Mouse (Mus musculus): ENCODE data around the gene Wdr1. TPM values are rescaled to one million over a fixed set of nuclear protein-coding genes. Genes with fewer than 3 reads are reported as not detected.

Gene Wdr1
- polyA plus RNA-seq, 1 experiment from 2014 or later, result 265 TPM

- DNase-seq (ENCODE audit: low spot score), result no peak
These were observed 18.3 kb downstream of the Wdr1 start for GRCm38 (mm10) chr5:38544423-38545415.

GRCm38 (mm10) chr5:38543496-38544217, 19.4 kb downstream of the Wdr1 start:
- DNase-seq (ENCODE audit: low spot score), result no peak

DNA sequence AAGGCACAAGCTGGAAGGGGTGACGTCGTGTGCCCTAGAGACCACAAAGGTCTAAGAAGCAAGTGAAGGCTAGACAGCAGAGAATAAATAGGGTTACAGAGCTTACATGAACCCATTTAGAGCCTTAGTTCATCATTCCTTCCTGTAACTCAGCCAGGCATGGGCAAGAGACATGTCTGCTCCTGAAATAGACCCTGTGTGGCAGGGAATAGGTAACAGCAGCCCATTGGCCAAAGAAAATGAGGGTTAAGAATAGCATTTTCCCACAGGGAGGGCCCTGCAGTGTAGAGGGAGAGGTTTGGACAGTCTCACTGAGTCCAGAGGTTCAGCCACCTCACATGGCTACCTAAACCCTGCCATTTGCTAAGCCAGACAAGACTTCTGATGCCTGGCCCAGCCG, 21.3 kb downstream of the Wdr1 start:
- DNase-seq (ENCODE audit: low spot score), result no peak

DNA sequence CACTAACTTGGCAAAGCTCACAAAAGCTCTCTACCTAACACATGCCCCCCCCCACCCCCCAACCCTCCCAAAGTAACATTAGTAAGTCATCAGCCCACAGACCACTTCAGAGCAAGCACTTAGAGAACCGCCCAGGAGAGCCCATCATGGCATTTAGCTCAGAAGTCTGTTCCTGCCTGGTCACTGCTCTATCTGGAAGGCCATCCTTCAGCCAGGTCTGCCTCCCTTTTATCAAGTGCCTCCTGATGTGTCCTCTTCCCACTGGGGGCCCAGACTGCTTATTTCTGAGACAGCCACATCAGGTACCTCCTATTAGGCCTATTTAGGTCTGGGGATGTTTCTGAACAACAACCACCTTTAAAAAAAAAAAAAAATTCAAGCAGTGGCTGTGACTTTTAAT, 22.1 kb downstream of the Wdr1 start:
- no peak for DNase-seq (ENCODE audit: low spot score)

GRCm38 (mm10) chr5:38538508-38538907, 24.5 kb downstream of the Wdr1 start:
- no peak for DNase-seq (ENCODE audit: low spot score)

GRCm38 (mm10) chr5:38537845-38538244, 25.2 kb downstream of the Wdr1 start:
- DNase-seq (ENCODE audit: low spot score), result no peak

DNA sequence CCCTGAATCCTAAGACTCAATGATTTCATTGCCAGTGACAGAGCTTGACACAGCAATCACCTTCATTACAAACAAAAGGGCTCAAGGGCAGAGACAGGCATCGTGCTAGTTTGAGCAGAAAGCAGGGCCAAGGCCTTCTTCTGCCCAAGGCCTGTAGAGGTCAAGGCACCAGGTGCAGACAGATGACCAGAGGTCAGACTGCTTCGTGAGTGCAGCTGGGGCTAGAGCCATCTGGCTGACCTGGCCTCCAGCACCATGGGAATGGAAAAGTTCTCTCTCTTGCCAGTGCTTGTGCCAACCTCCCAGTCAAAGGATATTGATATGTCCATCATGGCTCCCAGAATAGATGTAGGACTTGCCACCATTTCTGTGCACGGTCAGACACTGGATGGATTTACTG, 26.2 kb downstream of the Wdr1 start:
- no peak for DNase-seq (ENCODE audit: low spot score)

GRCm38 (mm10) chr5:38532084-38532483, 30.9 kb downstream of the Wdr1 start:
- no peak for DNase-seq (ENCODE audit: low spot score)

DNA sequence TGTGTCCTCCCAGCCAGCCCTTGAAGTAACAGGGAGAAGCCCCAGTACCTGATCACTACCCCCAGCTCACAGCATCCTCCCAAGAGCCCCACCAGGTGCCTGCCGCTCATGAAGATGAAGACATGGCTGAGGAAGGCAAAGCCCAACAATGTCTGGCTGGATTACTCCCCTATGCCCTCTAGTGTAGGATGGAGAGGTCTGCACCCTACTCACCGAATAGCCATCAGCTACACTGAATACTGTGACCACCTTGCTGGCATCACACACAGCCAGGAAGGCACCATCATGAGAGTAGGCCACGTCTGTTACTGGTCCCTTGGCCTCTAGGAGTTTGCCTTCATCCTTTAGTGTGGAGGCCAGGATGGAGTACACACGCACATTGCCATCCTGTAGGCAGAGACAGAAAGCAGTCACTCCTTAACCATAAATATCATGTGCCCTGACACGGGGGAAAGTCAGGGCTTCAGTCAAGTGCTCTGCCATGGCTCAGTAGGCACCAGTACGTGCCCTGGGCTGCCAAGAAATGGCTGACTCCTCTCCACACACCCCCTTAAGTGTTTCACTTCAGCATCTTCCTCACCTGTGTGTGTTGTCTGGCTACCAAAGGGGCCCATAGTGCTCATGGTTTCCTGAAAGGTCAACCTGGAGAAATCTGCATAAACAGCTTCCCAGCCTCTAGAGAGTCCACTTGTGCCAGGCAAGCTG, 33.1 kb downstream of the Wdr1 start:
- DNase-seq (ENCODE audit: low spot score), result no peak

DNA sequence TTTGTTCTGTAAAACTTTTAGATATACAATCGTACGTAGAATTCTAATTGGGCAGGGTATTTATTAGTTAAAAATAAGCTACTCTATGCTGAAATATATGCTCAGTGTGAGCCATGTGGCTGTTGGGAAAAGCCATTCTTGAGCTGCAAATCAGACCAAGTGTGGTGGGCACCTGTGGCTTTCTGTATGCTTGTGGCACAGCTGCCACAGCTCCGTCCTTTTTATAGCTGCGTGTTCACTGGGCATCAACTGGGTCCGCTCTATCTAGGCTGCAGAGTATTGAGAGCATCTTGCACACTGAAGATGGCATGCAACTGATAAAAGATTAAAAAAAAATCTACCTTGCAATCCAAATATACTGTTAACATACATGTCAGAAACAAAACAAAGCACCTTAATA, 40.0 kb downstream of the Wdr1 start:
- DNase-seq (ENCODE audit: low spot score), result no peak

- DNase-seq (ENCODE audit: low spot score), result no peak
These were observed 42.2 kb downstream of the Wdr1 start for GRCm38 (mm10) chr5:38520838-38521237.

- peak; percentile 67 for DNase-seq (ENCODE audit: low spot score)
These were observed 46.8 kb downstream of the Wdr1 start for GRCm38 (mm10) chr5:38516267-38516666.

DNA sequence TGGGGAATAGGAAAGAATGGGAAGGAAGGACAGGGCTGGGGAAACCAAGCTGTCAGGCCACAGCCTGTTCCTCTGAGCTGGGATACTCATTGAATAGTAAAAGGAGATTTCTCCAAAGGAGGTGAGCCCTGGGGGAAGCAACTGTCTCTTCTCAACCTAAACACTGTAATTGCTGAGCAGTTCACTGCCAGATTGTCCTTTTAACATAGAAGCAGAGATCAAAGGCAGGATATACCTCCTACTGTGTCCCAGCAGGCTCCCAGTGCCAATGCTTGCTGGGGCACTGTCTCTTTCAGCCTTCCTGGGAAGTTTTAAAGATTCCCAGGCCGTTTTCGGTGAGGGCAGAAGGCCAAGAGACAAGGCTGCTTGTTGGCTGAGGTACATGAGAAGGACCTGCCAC, 50.0 kb downstream of the Wdr1 start:
- no peak for DNase-seq (ENCODE audit: low spot score)

GRCm38 (mm10) chr5:38509568-38509967, 53.5 kb downstream of the Wdr1 start:
- no peak for DNase-seq (ENCODE audit: low spot score)

- DNase-seq (ENCODE audit: low spot score), result no peak
These were observed 57.6 kb downstream of the Wdr1 start for GRCm38 (mm10) chr5:38505435-38505765.

- DNase-seq (ENCODE audit: low spot score), result no peak
These were observed 58.1 kb downstream of the Wdr1 start for GRCm38 (mm10) chr5:38504747-38505434.

- no peak for DNase-seq (ENCODE audit: low spot score)
These were observed 58.9 kb downstream of the Wdr1 start for GRCm38 (mm10) chr5:38504116-38504515.

DNA sequence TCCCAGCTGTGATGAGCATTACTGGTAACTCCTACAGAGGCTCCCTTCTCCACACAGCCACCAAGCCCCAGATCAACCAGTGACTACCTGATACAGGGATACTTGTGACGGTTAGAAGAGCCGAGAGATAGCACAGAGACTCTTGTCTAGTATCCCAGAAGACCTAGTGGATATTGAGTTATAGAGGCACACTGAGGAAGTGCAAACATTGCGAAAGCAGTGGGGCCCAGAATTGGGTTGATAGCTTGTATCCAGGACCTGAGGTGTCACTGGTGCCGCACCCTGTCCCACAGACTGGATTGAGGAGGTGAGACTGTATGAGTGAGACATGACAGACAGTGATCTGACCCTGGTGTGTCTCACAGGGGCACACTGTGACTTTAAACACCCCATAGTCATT, 60.0 kb downstream of the Wdr1 start, which contains the start of gene Slc2a9:
TSS of gene Slc2a9 (minus strand) at position 152 of the 400 bp plus-strand sequence.
- DNase-seq (ENCODE audit: low spot score), result no peak

- no peak for DNase-seq (ENCODE audit: low spot score)
These were observed 63.0 kb downstream of the Wdr1 start for GRCm38 (mm10) chr5:38500043-38500442.

DNA sequence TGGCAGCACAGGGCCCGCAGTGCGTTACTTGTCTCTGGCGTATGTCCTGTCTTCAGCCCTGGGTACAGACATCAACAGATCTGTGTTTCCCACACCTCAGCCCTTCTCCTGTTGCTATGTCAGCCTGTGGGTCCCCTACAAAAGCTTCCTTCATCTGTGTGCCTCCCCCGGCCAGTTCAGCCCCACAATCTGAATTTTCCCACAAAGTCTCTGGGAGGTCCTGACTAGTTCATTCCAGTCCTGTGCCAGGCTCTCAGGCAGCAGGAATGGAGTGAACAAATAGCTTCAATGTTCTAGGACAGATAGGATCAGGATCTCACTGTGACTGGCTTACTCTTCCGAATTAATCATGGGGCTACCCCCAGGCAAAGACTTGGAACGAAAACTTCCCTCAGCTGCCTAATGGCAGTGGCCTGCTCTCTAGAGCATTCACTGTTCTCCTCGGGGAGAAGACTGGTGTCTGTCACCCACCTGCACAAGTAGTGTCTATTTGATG, 63.7 kb downstream of the Wdr1 start:
- no peak for DNase-seq (ENCODE audit: low spot score)

- no peak for DNase-seq (ENCODE audit: low spot score)
These were observed 64.5 kb downstream of the Wdr1 start for GRCm38 (mm10) chr5:38498479-38498878.
